Mouse (Mus musculus) left cerebral cortex, adult 9 months (tissue): ENCODE results near the gene Cers1.

Experiments used
- DNase-seq, 2 experiments: peaks; one replicate each; pipeline ENCODE4 v3.0.0; 2022; ENCODE audit warnings: low spot score in 2 of 2

The Cers1 gene

DNA sequence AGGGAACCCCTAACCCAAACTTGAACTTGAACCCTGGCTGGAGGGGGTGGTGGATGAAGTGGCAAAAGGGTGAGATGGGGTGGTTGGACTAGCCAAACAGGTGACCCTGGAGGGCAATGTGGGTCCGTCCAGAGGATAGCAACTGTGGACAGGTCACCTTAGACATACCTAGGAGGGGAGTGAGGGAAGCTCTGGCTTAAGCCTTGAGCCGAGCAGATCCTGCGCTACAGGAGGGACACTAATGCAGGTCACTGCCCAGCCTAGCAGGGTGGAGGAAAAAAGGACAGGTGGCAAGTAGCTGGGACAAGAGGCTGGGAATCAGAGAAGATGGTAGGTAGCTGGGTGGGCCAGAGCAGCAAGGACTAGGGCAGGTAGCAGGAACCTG lies 36.4 kb downstream of the Cers1 start:
- no peak for DNase-seq

GRCm38 (mm10) chr8:70352657-70353151 lies 37.1 kb downstream of the Cers1 start:
- no peak for DNase-seq

GRCm38 (mm10) chr8:70353194-70353817 lies 37.7 kb downstream of the Cers1 start, which contains the start of gene Upf1:
TSS of gene Upf1 (minus strand) at chr8:70353278.
- DNase-seq, result peak; percentile 96 to 98

- peak; percentile 59 to 61 for DNase-seq
Observed at GRCm38 (mm10) chr8:70354004-70354403, 38.4 kb downstream of the Cers1 start.

DNA sequence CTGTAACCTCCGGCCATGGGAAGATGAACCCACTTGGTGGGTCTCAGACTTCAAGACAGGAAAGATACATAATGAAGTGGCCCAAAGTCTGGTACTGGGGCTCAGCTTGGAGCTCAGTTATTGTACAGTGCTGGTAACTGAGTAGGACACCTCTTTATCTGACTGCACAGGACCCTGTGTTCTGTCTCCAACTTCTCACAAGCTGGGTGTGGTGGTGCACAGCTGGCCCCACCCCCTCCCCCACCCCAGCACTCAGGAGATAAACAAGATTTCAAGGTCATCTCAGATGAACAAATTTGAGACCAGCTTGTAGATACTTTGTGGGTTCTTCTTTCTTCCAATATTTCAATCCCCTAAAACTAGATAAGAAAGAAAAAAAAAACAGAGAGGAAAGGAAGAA lies 40.5 kb downstream of the Cers1 start:
- no peak for DNase-seq

DNA sequence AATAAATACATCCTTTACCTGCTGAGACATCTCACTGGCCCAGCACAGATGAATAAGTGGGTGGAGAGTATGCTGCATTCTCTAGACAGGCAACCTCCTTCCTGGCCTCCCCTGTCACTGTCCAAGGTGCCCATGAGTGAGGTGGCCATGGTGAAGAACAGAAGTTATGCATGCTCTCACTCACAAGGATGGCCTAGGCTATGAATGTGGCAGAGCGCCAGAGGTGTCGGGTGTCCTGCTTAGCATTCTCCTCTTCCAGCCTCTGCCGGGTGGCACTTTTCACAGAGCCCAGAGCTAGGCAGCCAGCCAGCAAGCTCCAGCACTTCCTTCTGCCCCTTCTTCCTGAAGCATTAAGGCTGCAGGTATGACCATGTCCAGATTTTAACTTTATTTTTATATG lies 43.8 kb downstream of the Cers1 start:
- no peak for DNase-seq

GRCm38 (mm10) chr8:70360769-70361168 lies 45.2 kb downstream of the Cers1 start:
- DNase-seq, result no peak

DNA sequence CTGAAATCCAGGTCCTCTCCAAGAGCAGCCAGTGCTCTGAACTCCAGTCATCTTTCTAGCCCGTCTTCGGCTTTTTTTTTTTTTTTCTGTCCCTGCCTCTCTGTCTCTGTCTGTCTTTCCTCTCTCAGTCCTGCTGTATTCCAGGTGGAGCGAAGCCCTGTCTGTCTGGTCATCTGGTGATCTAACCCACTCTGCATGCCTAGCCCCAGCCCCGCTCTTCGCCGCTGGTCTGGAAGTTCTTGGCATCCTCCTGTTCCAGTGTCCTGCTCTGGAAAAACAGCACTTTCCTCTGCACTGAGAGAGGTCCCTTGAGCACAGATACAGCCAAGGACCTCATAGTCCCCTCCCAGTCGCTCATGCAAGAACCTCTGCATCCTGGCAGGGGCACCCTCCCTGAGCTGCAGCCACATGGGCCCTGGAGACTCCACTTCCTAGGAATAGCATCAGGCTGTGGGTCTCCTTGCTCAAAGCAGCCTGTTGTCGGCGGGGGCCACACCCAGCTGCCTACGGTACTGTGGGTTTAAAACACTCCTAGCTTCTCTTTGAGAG lies 46.0 kb downstream of the Cers1 start:
- no peak for DNase-seq

- DNase-seq, result no peak
Observed at GRCm38 (mm10) chr8:70364066-70364465, 48.5 kb downstream of the Cers1 start.

DNA sequence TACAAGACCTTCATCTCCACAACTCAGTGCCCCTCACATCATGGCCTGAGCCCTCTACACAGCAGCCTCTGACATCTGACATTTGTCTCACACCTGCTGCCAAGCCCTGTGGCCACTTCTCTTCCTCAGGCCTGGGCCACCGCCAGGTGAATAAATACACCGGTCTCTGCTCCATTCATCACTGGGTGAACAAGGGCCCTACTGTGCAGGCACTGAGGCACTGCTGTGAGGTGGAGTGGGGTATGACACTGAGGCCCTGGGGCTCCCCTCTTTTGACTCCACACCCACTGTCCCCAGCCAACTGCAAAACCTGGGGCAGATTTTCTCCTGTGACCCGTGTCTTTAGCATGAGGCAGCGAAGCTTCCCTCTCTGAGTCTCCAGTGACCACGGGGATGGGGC lies 51.0 kb downstream of the Cers1 start:
- DNase-seq, result no peak

DNA sequence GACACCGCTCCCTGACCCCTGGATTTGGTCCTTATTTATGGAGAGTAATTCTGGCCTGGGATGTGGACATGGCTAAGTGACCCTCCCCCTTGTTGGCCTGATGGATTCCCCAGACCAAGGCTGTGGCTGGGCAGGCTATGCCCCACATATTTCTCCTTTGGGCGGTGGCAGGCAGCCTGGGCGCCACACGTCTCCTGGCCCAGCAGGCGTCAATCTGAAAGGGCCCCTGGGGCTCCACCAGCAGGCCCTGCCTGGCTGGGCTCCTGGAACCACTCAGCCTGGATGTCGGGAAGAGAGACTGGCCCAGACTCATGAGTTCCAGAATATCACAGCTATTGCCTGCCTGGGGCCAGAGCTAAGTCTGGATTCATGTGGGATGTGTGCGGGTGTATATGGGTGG lies 54.9 kb downstream of the Cers1 start:
- no peak for DNase-seq

GRCm38 (mm10) chr8:70371951-70372350 lies 56.4 kb downstream of the Cers1 start:
- no peak for DNase-seq

DNA sequence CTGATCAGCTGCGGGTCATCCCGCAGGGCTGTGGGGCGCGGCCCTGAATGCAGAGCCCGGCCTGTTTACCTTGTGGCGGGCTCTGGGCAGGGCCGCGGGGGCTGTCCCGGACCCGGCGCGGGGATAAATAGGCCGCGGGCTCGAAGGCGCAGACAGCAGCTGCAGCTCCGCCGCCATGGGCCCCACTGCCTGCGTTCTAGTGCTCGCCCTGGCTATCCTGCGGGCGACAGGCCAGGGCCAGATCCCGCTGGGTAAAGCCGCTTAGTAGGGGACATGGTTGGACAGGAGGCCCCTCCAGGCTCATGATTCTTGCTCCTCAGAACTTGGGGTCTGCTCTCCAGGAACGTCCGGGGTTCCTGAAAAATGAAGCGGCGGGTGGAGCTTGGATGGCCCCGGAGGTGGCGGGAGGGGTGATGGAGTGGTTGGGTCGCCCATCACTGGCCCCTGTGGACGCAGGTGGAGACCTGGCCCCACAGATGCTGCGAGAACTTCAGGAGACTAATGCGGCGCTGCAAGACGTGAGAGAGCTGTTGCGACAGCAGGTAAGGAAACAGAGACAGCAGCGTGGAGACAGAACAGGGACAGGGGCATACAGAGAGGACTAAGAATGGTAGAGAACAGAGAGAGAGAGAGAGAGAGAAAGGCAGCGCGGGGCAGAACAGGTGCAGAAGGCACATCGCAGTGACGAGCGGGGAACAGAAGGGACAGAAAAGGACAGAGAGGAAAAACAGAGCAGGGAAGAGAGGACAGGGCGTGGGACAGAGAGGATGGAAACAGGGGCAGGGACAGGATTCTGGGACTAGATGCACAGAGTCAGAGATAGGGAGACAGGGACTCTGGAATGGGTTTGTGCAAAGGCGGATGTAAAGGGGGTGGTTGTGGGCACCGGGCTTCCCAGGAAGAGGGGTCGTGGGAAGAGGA lies 58.1 kb downstream of the Cers1 start, which contains the start of gene Comp:
Comp (plus strand) TSS at position 162 of the 921 bp plus-strand sequence.
- DNase-seq, result no peak

GRCm38 (mm10) chr8:70374318-70374927 lies 58.8 kb downstream of the Cers1 start:
- peak in 1 of 2 experiments; percentile 34 for DNase-seq

- DNase-seq, result no peak
Observed at GRCm38 (mm10) chr8:70375212-70375859, 59.8 kb downstream of the Cers1 start.

DNA sequence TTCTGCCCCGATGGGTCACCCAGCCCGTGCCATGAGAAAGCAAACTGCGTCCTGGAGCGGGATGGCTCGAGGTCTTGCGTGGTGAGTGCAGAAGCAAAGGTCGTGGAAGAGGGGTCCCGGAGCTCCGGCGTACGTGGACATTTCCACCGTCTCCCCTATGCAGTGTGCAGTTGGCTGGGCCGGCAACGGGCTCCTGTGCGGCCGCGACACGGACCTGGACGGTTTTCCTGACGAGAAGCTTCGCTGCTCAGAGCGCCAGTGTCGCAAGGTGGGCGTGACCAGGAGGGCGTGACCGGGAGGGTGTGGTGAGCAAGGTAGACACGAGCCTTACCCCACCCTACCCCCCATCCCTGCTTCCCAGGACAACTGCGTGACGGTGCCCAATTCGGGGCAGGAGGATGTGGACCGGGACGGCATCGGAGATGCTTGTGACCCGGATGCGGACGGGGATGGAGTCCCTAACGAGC lies 60.7 kb downstream of the Cers1 start:
- no peak for DNase-seq

DNA sequence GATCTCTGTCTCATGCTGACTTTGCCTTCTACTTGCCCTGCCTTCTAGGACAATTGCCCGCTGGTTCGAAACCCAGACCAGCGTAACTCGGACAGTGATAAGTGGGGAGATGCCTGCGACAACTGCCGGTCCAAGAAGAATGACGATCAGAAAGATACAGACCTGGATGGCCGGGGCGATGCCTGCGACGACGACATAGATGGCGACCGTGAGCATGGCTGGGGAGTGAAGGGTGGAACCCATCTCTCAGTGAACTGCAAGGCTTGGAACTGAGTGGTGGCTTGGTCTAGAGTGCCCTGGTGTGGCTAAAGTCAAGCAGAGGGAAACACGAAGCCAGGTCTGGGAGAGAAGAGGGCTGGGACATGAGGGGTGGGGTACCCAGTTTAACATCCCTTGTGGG lies 61.5 kb downstream of the Cers1 start:
- no peak for DNase-seq

DNA sequence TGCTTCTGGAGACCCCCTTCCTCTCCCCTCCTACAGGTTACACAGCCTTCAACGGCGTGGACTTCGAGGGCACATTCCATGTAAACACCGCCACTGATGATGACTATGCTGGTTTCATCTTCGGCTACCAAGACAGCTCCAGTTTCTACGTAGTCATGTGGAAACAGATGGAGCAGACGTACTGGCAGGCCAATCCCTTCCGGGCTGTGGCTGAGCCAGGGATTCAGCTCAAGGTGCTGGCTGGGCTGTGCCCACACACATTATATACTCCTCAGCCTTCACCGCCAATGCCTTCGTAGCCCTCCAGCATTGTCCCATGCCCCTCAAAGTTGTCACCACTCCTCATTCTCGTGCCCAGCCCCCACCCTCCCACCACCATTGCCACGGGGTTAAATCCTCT lies 64.5 kb downstream of the Cers1 start:
- DNase-seq, result peak in 1 of 2 experiments; percentile 40
